Mouse (Mus musculus) left cerebral cortex, adult 2 months (tissue): ENCODE measurements around the gene Chic2. TPM values are rescaled to one million over a fixed set of nuclear protein-coding genes. Genes with fewer than 3 reads are reported as not detected.
A peak's percentile ranks its signal among the peaks of the same experiment; 100 is the strongest.

ENCODE experiments used
- DNase-seq, 2 experiments: peaks; one replicate each; pipeline ENCODE4 v3.0.0; 2021 to 2022; ENCODE audit warnings: low spot score in 2 of 2, mixed read lengths in 1 of 2; ENCODE audit errors: extremely low spot score in 1 of 2
- H3K27ac ChIP-seq: fragments of 200-600 bp; 2 replicates; pipeline ENCODE4 v1.8.1; 2022
- H3K4me3 ChIP-seq: fragments of 200-600 bp; 2 replicates; pipeline ENCODE4 v1.8.1; 2022
- CTCF ChIP-seq: fragments of 200-600 bp; IDR thresholded peaks from 2 replicates; pipeline ENCODE4 v1.8.1; 2022; ENCODE audit warnings: antibody characterized with exemption, mild to moderate bottlenecking, moderate library complexity
- intact Hi-C: fragments of 180-260 bp; cut with DNase I; formaldehyde crosslinking; loops from one replicate; pipeline ENCODE4 v1.15.1; 2025
- total RNA-seq, 2 experiments: library from RNA; stranded (reverse); gene quantifications; 2 replicates each; pipeline ENCODE4 v1.2.3; 2021

Chic2 gene
- total RNA-seq, 2 experiments from 2014 or later, result 18.1 to 19.9 TPM

- intact Hi-C loops, result no loop called here
- Histone ChIP-seq H3K27ac (no peak overlapping the region), H3K4me3 (no peak overlapping the region)
- no peak for TF ChIP-seq CTCF
- no peak for DNase-seq
Observed at GRCm38 (mm10) chr5:75002109-75002508, 42.5 kb downstream of the Chic2 start.

GRCm38 (mm10) chr5:74998716-74999512, 45.7 kb downstream of the Chic2 start:
- no peak for TF ChIP-seq CTCF
- DNase-seq, result no peak
- H3K27ac ChIP-seq, result 0 out of 2 replicates have a peak overlapping the region, but pooled peaks have one; percentile 2

GRCm38 (mm10) chr5:74994947-74995346, 49.6 kb downstream of the Chic2 start:
- no peak for DNase-seq
- no peak for TF ChIP-seq CTCF
- intact Hi-C loops, result loop anchor here (5.0 kb wide), 1 partner anchor 47 kb away; the partner anchor contains the start of gene Chic2
- no peak overlapping the region for H3K27ac ChIP-seq
- no peak overlapping the region for H3K4me3 ChIP-seq

More at GRCm38 (mm10) chr5:74998716-74999512, 45.7 kb downstream of the Chic2 start:
- intact Hi-C loops, result loop anchor here (5.0 kb wide), 1 partner anchor 43 kb away; the partner anchor contains the start of gene Chic2
- H3K4me3 ChIP-seq, result no peak overlapping the region

DNA sequence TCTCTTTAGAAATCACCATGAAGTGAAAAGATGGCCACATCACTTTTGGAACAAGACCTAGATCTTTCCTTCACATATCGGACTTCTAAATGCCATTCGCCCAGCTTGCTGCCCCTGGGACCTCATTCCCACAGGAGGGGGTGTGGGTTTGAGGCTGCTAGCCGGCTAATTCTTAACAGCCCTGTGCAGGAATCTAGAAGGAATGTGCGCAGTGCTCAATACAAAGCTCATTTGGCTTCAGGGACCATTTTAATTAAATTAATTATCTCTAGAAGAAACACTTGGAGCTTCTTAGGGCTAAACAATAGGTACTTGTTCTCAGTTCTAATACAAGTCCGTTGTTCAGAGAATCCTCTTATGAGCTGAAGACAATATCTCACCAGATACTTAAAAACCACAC, 60.5 kb downstream of the Chic2 start:
- Histone ChIP-seq H3K4me3 (no peak overlapping the region), H3K27ac (no peak overlapping the region)
- no peak for TF ChIP-seq CTCF
- no peak for DNase-seq
- intact Hi-C loops, result no loop called here

DNA sequence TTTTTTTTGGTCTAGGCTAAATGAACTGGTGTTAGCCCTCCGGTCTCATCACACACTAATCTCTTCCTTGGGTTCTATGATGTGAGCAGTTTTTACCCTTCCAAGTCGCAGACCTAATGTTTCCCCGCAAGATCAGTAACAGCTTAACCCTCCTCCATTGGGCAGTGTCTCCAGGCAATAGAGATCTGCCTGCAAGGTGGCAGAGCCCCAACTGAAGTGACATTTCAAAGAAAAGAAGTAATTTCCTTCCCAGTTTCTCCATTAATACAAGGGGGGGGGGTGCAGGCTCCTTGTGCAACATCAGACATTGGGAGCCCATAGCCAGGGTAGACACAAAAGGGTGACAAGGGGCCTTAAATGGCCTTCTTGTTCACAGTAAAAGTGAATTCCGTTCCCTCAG, 64.0 kb downstream of the Chic2 start:
- intact Hi-C loops, result no loop called here
- Histone ChIP-seq H3K27ac (no peak overlapping the region), H3K4me3 (no peak overlapping the region)
- TF ChIP-seq CTCF, result no peak
- no peak for DNase-seq

DNA sequence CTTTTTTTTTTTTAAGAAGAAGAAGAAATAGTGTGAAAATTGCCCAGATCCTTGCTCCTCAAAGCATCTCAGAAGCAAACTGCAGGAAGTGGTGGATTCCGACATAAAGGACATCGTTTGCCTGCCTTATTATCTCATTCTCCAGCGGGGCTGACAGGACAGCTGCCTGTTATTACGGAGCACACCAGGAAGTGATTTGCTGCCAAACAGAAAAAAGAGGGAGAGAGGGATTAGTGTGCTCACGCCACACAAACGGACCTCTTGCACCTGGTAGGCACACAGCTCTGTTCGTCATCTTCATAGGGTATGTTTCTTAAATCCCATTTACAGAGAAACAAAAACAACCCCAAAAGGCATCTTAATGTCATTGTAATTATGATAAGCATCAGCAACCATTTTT, 64.4 kb downstream of the Chic2 start:
- H3K4me3 ChIP-seq, result no peak overlapping the region
- no peak overlapping the region for H3K27ac ChIP-seq
- DNase-seq, result no peak
- no peak for TF ChIP-seq CTCF
- intact Hi-C loops, result no loop called here

DNA sequence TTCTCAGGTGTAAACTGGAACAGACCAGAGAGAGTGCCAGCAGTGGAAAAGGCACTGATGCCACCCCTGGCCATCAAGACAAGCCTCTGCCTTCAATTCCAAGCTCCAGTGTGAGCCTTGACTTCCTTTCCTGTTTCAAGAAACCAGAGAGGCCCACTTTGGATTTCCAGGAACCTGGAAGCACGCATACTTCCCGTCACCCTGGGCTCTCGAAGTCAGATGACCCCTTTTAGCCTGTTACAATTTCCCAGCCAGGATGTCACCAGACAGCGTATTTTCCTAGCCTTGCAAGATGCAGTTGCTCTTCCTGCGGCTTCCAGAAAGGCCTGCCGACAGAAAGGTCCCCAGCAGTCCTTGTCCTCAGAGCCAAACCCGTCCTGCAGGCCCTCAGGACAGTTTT, 65.0 kb downstream of the Chic2 start:
- Histone ChIP-seq H3K4me3 (no peak overlapping the region), H3K27ac (no peak overlapping the region)
- DNase-seq, result no peak
- TF ChIP-seq CTCF, result no peak
- intact Hi-C loops, result no loop called here

DNA sequence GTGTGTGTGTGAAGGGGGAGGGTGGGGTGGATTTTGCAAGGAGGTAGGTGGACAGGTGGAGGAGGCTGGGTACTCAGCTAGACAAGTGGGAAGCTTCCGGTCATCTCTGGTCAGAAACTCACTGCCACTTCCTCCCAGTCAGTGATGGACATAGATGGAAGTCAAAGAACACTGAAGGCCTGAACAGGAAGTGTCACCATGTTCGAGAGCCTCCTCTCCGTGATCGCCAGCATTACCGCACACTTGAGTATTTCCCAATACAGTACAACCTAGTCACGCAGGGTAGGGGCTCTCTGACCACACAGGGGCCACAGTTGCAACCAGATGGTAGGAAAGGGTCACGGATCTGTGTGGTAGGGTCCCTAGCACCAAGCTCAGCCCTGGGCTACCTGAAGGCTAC, 69.1 kb downstream of the Chic2 start:
- TF ChIP-seq CTCF, result no peak
- no peak overlapping the region for H3K4me3 ChIP-seq
- intact Hi-C loops, result no loop called here

DNA sequence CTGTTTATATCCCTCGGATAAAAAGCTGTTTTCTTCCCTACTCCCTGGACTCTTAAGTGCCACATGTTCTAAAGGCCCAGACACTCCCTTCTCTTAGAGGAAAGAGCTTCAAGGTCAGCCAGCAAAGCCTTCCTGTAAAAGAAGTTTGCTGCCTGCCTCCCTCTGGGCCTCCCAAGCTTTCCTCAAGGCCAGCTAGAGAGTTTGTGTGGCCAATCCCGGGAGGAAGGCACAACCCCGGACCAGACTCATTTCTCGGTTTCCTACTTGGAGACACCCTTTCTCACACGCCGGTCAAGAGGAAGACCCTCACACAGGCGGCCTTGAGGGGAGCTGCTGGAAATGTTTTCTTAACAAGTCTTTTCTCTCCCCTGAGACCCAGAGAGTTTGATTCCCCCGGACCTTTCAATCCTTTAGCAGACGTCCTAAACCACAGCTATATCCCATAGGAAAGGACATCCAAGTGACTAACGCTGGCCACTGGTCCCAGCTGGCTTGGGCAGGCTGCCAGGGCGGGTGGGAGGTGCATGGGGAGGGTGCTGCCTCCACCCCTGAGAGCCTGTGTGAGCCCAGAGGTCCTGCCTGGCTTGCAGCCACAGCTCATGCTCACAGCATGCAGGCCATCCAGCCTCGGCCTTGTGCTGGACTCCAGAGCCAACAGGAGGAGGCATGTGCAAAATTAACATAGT, 69.7 kb downstream of the Chic2 start:
- Histone ChIP-seq H3K27ac (no peak overlapping the region), H3K4me3 (no peak overlapping the region)
- intact Hi-C loops, result no loop called here
- DNase-seq, result peak in 1 of 2 experiments; percentile 34
- TF ChIP-seq CTCF, result no peak

More for the DNA sequence above, 69.1 kb downstream of the Chic2 start:
- no peak overlapping the region for H3K27ac ChIP-seq
- DNase-seq, result no peak

GRCm38 (mm10) chr5:74974061-74974581, 70.5 kb downstream of the Chic2 start:
- intact Hi-C loops, result no loop called here
- DNase-seq, result no peak
- no peak for TF ChIP-seq CTCF
- Histone ChIP-seq H3K27ac (no peak overlapping the region), H3K4me3 (no peak overlapping the region)

DNA sequence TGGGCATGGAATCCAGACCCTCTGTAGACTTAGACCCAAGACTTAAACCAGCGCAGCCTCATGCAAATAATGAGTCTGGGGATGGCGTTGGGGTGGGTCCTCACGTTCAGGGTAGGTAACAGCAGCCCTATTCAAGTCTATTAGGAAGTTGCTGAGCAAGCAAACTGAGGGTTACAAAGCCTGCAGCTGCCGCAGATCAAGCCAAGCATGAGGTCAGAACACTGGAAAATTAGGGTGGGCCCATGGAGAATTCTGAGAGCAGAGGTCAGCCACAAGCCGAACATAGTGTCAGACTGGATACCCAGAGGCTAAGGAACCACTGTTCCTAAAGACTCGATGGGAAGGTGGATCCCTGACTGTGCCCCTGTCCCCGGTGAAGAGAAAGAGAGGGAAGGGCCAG, 73.2 kb downstream of the Chic2 start:
- H3K4me3 ChIP-seq, result no peak overlapping the region
- TF ChIP-seq CTCF, result no peak
- H3K27ac ChIP-seq, result no peak overlapping the region
- intact Hi-C loops, result no loop called here
- DNase-seq, result no peak

DNA sequence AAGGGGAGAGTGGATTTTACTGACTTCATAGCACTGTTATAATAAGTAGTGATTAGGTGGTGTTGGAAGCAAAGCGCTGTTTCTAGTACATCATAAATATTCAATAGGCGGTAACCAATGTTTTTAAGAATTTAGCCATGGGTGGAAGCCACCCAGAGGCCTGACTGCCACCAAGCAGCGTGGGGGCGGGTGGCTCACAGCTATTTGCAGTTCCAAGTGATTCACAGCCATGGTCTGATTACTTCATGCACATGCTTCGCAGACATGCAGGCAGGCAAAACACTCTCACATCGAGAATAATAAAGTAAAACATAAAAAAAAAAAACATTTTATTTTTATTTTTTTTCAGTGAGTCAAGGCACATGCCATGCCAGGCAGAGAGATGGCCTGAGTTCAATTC, 75.2 kb downstream of the Chic2 start:
- DNase-seq, result peak in 1 of 2 experiments; percentile 22
- no peak; the same call in 1 of the 2 replicates for TF ChIP-seq CTCF
- Histone ChIP-seq H3K27ac (no peak overlapping the region), H3K4me3 (no peak overlapping the region)
- intact Hi-C loops, result no loop called here
